Mouse (Mus musculus) limb, embryonic 15.5 days (tissue): Measurements from ENCODE around the gene Pprc1. TPM values are rescaled to one million over a fixed set of nuclear protein-coding genes. Genes with fewer than 3 reads are reported as not detected.

Experiments
- ATAC-seq: fragments of 200-750 bp; cut with Nextera tagmentation; 2 replicates; pipeline ENCODE4 v1.8.0; 2017; ENCODE audit warnings: low read depth, moderate TSS enrichment; ENCODE audit not compliant: insufficient number of reproducible peaks, low FRiP score, low TSS enrichment
- H3K27ac ChIP-seq: fragments of 300-500 bp; sonication (generic); 2 replicates; pipeline ENCODE4 v1.5.1; 2015; ENCODE audit warnings: moderate library complexity, mild to moderate bottlenecking, inconsistent platforms
- H3K27me3 ChIP-seq: fragments of 300-500 bp; sonication (generic); 2 replicates; pipeline ENCODE4 v1.6.1; 2015; ENCODE audit warnings: inconsistent platforms
- H3K36me3 ChIP-seq: fragments of 300-500 bp; sonication (generic); 2 replicates; pipeline ENCODE4 v1.6.1; 2015; ENCODE audit warnings: inconsistent platforms
- H3K4me1 ChIP-seq: fragments of 300-500 bp; sonication (generic); 2 replicates; pipeline ENCODE4 v1.6.1; 2015; ENCODE audit warnings: inconsistent platforms
- H3K4me2 ChIP-seq: fragments of 300-500 bp; sonication (generic); 2 replicates; pipeline ENCODE4 v1.6.1; 2015; ENCODE audit warnings: mild to moderate bottlenecking, inconsistent platforms
- H3K4me3 ChIP-seq: fragments of 300-500 bp; sonication (generic); 2 replicates; pipeline ENCODE4 v1.5.1; 2015; ENCODE audit warnings: mild to moderate bottlenecking, inconsistent platforms
- H3K9ac ChIP-seq: fragments of 300-500 bp; sonication (generic); 2 replicates; pipeline ENCODE4 v1.6.1; 2015; ENCODE audit warnings: inconsistent platforms
- H3K9me3 ChIP-seq: fragments of 300-500 bp; sonication (generic); 2 replicates; pipeline ENCODE4 v1.6.1; 2016; ENCODE audit warnings: inconsistent platforms
- WGBS: fragments of 180-500 bp; shearing (Covaris S2); methylation state at CpG from one replicate; pipeline ENCODE4 v1.1.7; 2015; 5-methylcytosine and 5-hydroxymethylcytosine counted together
- polyA plus RNA-seq: library from polyadenylated mRNA; unstranded; fragments of >200 nt; fragmentation: Nextera tagmentation; extraction: Ambion mirVana; gene quantifications from 2 replicates; pipeline ENCODE4 v1.2.1, GENCODE M21; 2015

Pprc1 gene
- polyA plus RNA-seq, 1 experiment from 2014 or later: 36.8 TPM

- H3K27me3 ChIP-seq: no peaks in the 10 kb centered on the region
- no peak for ATAC-seq
- no peaks in the 10 kb centered on the region for H3K36me3 ChIP-seq
- no peak overlapping the region for H3K4me3 ChIP-seq
- no peak overlapping the region for H3K9ac ChIP-seq
- 78% methylated on average over 2 of the region's 2 CpGs for whole genome bisulfite sequencing
- no peak overlapping the region for H3K27ac ChIP-seq
- H3K4me2 ChIP-seq: no peak overlapping the region
- H3K4me1 ChIP-seq: no peaks in the 10 kb centered on the region
- H3K9me3 ChIP-seq: no peaks in the 10 kb centered on the region
Observed at GRCm38 (mm10) chr19:46104187-46104557, 59.5 kb downstream of the Pprc1 start.

GRCm38 (mm10) chr19:46110214-46110613 is 65.5 kb downstream of the Pprc1 start:
- no peak overlapping the region for H3K4me2 ChIP-seq
- WGBS: 81% methylated on average over 2 of the region's 2 CpGs
- no peak overlapping the region for H3K27ac ChIP-seq
- no peak for ATAC-seq
- no peaks in the 10 kb centered on the region for H3K27me3 ChIP-seq
- no peak overlapping the region for H3K9ac ChIP-seq
- no peaks in the 10 kb centered on the region for H3K4me1 ChIP-seq
- no peak overlapping the region for H3K4me3 ChIP-seq
- no peaks in the 10 kb centered on the region for H3K9me3 ChIP-seq
- no peaks in the 10 kb centered on the region for H3K36me3 ChIP-seq

GRCm38 (mm10) chr19:46110781-46111180 is 66.1 kb downstream of the Pprc1 start:
- H3K36me3 ChIP-seq: no peaks in the 10 kb centered on the region
- H3K4me2 ChIP-seq: no peak overlapping the region
- H3K4me1 ChIP-seq: no peaks in the 10 kb centered on the region
- H3K4me3 ChIP-seq: no peak overlapping the region
- no peaks in the 10 kb centered on the region for H3K27me3 ChIP-seq
- H3K27ac ChIP-seq: no peak overlapping the region
- H3K9ac ChIP-seq: no peak overlapping the region
- no peaks in the 10 kb centered on the region for H3K9me3 ChIP-seq
- 78% methylated on average over 5 of the region's 5 CpGs for WGBS
- no peak for ATAC-seq

- no peaks in the 10 kb centered on the region for H3K36me3 ChIP-seq
- no peak for ATAC-seq
- H3K4me1 ChIP-seq: no peaks in the 10 kb centered on the region
- H3K27me3 ChIP-seq: no peaks in the 10 kb centered on the region
- 47% methylated on average over 4 of the region's 4 CpGs for WGBS
- H3K9me3 ChIP-seq: no peaks in the 10 kb centered on the region
- no peak overlapping the region for H3K4me3 ChIP-seq
- H3K4me2 ChIP-seq: no peak overlapping the region
- no peak overlapping the region for H3K9ac ChIP-seq
- H3K27ac ChIP-seq: no peak overlapping the region
Observed at GRCm38 (mm10) chr19:46114617-46115016, 69.9 kb downstream of the Pprc1 start.

- Histone ChIP-seq H3K27ac (no peak overlapping the region), H3K4me3 (no peak overlapping the region), H3K9ac (no peak overlapping the region), H3K4me2 (no peak overlapping the region), H3K9me3 (no peaks in the 10 kb centered on the region), H3K27me3 (no peaks in the 10 kb centered on the region), H3K36me3 (no peaks in the 10 kb centered on the region), H3K4me1 (no peaks in the 10 kb centered on the region)
- no peak for ATAC-seq
- 88% methylated on average over 3 of the region's 3 CpGs for WGBS
Observed at GRCm38 (mm10) chr19:46119458-46119857, 74.8 kb downstream of the Pprc1 start.

GRCm38 (mm10) chr19:46120872-46121271 is 76.2 kb downstream of the Pprc1 start:
- Histone ChIP-seq H3K9me3 (no peaks in the 10 kb centered on the region), H3K27ac (no peak overlapping the region), H3K9ac (no peak overlapping the region), H3K4me1 (no peaks in the 10 kb centered on the region), H3K27me3 (no peaks in the 10 kb centered on the region), H3K36me3 (no peaks in the 10 kb centered on the region), H3K4me3 (no peak overlapping the region), H3K4me2 (no peak overlapping the region)
- WGBS: 73% methylated on average over 6 of the region's 6 CpGs
- ATAC-seq: no peak

Other genes starting within 250 kb of the Pprc1 start
- 0.65 and 0.69 TPM in 2 replicates for gene Kcnip2, start 228.8 kb upstream of the Pprc1 start, polyA plus RNA-seq
- gene Armh3, start 46.4 kb upstream of the Pprc1 start, polyA plus RNA-seq: 16.3 and 17.3 TPM in 2 replicates
- 8.8 and 9.2 TPM in 2 replicates for gene Hps6, start 41.4 kb upstream of the Pprc1 start, polyA plus RNA-seq
- 87.0 and 103 TPM in 2 replicates for gene Ldb1, start 328 bp downstream of the Pprc1 start, polyA plus RNA-seq
- 70.4 and 79.6 TPM in 2 replicates for gene Nolc1, start 31.0 kb downstream of the Pprc1 start, polyA plus RNA-seq
- 0.40 and 0.66 TPM in 2 replicates for gene Elovl3, start 87.0 kb downstream of the Pprc1 start, polyA plus RNA-seq
- 5.4 and 8.5 TPM in 2 replicates for gene Pitx3, start 103.4 kb downstream of the Pprc1 start, polyA plus RNA-seq
- 73.8 and 76.7 TPM in 2 replicates for gene Gbf1, start 107.6 kb downstream of the Pprc1 start, polyA plus RNA-seq